Mouse (Mus musculus): ENCODE data around the gene Casc1.

Casc1 gene

DNA sequence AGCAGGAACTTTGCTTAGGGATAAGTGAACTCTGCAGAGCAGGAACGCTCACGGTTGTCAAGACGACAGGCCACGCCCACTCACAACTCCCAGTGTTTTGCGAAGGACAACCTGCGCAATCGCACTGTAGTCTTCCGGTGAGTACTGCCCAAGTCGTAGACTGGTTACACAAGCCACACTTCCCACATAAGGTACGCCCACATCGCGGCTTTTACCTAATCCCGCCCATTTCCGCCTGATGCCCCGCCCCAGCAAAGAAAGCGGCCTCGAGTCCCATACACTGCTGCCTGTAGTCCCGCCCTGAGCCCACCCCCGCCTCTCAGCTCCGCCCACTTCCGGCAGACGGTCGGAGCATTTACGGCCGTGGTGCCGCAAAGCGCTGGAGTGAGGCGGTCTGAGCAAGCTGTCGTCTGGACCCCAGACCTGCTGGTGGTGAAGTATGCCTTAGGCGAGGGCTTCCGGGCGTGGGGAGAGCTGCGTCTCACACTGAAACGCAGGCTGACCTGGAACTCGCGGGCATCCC lies at the start of gene Casc1, which contains the start of gene Etfrf1:
Gene Casc1 (minus strand): TSS at position 190 of the 523 bp plus-strand sequence.
Gene Etfrf1 (plus strand): TSS at position 319 of the 523 bp plus-strand sequence.
- peak; percentile 97 for DNase-seq (ENCODE audit: low read depth in 1 of 2, low spot score in 2 of 2)

DNA sequence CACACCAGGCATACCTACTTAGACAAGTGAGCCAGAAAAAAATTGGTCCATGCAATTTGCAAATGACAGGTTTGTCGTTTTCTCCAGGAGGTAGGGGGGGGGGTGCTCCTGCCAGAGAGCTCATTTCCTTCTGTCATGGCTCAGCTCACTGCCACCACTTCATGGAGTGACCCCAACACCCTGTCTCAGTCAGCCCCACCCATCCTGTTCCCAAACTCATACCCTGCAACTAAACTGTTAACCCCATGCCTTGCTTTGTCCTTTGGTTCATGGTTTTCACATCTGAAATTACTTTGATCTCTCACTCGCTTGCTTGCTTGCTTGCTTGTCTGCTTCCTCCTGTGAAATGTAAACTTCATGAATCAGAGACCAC lies 45.9 kb upstream of the Casc1 start:
- no peak for DNase-seq (ENCODE audit: low read depth in 1 of 2, low spot score in 2 of 2)

DNA sequence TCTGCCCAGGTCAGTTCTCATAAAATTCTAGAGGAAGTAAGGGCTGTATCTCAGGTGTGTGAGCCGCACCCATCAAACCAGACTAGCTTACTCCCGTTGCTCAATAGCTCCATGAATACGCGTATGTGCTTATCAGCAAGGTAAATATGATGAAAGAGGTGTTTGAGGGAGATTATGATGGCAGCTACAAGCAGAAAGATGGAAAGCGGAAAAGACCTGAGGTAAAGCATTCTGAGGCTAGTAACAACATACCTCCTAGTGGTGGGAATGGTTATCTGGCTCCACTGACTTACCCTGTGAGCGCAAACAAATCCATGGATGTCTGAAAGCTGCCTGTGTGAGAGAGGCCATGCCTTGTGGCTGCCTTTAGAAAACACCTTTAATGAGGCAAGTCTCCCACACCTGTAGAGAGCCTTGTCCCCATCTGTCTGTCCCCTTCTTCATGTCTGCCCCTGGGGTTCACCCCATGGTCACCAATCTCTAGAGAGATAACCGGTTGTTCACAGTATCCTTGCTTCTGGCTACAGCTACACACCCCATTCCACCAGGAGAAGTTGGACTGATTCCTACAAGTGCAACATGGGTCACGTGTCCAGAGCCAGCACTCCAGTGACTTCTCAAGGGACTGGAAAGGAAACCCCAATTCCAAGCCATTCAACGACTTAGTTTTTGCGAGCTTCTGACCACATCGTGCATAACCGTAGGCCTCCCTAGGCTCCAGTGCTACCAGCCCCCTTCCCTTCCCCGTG lies 45.3 kb upstream of the Casc1 start:
- DNase-seq (ENCODE audit: low read depth in 1 of 2, low spot score in 2 of 2), result no peak

DNA sequence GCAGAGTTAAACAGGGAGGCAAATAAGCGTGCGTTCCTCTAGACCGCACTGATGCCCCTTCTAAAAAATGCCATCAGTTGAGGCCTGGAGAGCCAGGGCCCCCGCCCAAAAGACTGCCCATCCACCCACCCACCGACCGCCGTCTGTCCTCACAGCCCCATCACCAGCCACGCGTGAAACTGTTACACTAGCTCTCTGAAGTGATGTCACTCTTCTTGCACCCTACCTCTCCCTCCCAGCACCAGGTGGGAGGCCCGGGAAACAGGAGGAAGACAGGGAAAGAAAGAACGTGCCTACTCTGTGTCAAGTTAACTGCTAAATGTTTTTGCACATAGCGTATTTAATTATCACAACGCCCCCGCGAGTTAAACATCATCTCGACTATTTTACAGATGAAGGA lies 40.0 kb upstream of the Casc1 start:
- no peak for DNase-seq (ENCODE audit: low read depth in 1 of 2, low spot score in 2 of 2)

- DNase-seq (ENCODE audit: low read depth in 1 of 2, low spot score in 2 of 2), result peak; percentile 73 to 83
These were observed 39.5 kb upstream of the Casc1 start, which contains the start of gene Kras for GRCm38 (mm10) chr6:145250185-145250791. Gene Kras (minus strand): TSS chr6:145250239.

DNA sequence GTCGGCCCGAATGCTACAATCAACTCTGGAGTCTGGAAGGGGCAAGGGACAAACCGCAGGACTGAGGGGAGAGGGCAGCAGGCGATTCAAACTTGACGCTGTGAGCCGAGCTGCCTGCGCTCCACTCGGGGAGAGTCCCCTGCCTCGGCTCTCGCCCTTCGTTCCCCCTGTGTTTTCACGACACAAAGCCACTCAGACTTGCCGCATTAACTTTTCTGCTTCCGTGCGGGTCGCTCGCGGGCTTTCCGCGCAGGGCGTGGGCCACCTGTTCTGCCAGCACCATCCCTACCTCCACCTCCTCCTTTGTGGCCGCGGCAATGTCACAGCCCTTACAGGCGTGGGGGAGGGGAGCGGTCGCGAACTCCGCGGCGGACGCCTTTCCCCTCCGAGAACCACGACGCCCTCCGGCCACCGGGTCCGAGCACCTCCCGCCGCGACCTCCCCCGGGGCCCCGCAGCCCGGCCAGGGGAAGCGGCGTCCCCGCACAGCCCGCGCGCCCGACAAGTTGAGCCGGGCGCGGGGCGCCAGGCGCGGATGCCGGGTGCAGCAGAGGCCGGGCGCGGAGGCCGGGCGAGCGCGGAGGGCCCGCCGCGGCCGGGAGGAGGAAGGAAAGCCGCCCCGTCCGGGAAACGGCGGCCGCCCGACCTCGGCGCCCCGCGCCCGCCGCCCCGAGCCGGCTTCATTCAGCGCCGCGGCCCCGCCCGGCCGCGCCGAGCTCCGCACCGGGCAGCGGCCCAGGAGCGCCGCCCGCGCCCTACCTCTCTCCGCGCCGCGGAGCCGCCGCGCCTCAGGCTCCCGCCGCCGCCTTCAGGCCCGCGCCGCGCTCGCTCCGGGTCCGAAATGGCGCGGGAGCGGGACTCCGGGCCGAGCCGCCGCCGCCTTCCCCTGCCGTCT lies 38.7 kb upstream of the Casc1 start:
- DNase-seq (ENCODE audit: low read depth in 1 of 2, low spot score in 2 of 2), result peak in 1 of 2 experiments; percentile 45

DNA sequence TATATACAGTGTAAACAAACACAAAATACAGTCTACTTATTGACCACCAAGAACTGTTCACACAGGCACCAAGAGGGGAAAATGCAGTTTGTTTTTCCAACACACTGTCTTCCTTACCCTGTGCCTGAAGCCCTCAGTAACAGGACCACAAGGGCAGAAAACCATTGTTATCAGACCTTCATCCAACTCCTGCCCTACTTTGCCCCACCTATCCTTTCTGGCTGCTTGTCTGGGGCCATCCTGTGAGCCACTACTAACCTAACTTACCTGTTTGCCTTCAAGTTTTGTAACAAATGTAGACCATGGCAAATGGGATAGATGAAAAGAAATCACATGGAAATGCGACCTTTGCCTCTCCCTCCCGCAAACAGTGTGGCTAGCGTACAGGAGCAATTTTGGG lies 37.1 kb upstream of the Casc1 start:
- no peak for DNase-seq (ENCODE audit: low read depth in 1 of 2, low spot score in 2 of 2)

DNA sequence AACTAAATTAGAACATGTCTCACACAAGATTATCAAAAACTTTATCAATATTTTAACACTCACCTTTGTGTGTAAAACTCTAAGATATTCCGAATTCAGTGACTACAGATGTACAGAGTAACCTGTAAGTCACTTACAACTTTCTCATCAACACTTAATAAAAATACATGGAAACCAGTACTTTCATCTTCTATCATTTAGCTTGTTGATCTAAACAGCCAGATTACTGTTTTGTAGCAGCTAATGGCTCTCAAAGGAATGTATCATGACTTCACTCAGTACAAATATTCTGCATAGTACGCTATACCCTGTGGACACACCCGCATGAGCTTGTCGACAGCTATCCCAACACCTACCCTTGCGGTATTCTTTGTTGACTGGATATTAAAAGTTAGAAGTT lies 36.0 kb upstream of the Casc1 start:
- DNase-seq (ENCODE audit: low read depth in 1 of 2, low spot score in 2 of 2), result no peak

GRCm38 (mm10) chr6:145242521-145242920 lies 31.7 kb upstream of the Casc1 start:
- no peak for DNase-seq (ENCODE audit: low read depth in 1 of 2, low spot score in 2 of 2)

GRCm38 (mm10) chr6:145240285-145240684 lies 29.5 kb upstream of the Casc1 start:
- no peak for DNase-seq (ENCODE audit: low read depth in 1 of 2, low spot score in 2 of 2)

GRCm38 (mm10) chr6:145237148-145237547 lies 26.3 kb upstream of the Casc1 start:
- DNase-seq (ENCODE audit: low read depth in 1 of 2, low spot score in 2 of 2), result no peak

DNA sequence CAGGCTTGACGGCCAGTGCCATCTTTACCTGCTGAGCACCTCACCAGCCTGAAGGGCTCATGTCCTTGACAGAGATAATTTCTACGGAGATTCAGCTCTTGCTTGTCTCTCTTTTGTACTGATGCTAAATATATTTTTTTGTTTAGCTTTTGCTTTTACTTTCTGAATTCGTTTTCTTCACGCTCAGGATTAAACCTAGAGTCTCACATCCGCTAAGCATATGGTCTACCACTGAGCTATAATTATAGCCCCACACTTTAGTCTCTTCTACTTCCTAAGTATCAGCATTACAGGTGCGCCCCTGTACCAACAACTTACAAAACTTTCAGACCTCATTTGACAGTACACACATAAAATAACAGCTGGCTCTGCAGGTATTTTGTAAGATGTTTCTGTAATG lies 24.6 kb upstream of the Casc1 start:
- no peak for DNase-seq (ENCODE audit: low read depth in 1 of 2, low spot score in 2 of 2)

GRCm38 (mm10) chr6:145234391-145234790 lies 23.6 kb upstream of the Casc1 start:
- DNase-seq (ENCODE audit: low read depth in 1 of 2, low spot score in 2 of 2), result no peak

DNA sequence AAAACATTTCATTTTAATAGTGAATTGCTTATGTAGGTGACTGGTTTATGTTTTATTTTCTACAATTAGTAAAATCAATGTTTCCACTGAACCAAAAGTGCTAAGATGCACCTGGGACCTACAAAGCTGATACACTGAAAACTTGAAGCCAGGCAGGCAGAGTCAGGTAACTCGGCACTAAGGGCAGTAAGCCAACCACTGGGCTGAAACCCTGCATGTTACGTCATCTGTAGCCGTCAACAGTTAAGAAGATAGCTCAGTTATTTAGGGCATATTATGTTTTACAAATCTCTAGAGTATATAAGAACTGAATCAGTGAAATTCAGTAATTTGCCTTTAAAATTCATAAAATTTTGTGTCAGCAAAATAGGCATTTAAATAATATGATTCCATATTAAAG lies 15.5 kb upstream of the Casc1 start:
- DNase-seq (ENCODE audit: low read depth in 1 of 2, low spot score in 2 of 2), result no peak

GRCm38 (mm10) chr6:145224246-145224645 lies 13.4 kb upstream of the Casc1 start:
- no peak for DNase-seq (ENCODE audit: low read depth in 1 of 2, low spot score in 2 of 2)

DNA sequence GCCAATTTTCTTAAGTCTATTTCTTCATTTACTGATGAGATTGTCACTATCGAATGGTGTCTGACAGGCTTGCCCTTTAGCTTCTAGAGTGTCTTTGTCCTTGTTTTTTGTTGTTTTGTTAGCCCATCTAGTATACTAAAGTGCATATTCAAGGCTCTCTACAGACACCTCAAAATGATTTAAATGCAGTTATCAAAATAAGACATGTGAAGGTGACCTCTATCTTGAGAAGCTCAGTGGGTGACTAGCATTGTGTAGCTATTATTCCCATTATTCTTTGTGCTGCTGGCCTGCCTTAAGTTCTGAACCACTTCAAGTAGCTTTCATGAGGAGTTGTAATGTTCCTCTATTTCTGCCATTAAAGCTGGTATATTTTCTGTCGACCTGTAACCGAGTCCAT lies 5.0 kb upstream of the Casc1 start:
- no peak for DNase-seq (ENCODE audit: low read depth in 1 of 2, low spot score in 2 of 2)

DNA sequence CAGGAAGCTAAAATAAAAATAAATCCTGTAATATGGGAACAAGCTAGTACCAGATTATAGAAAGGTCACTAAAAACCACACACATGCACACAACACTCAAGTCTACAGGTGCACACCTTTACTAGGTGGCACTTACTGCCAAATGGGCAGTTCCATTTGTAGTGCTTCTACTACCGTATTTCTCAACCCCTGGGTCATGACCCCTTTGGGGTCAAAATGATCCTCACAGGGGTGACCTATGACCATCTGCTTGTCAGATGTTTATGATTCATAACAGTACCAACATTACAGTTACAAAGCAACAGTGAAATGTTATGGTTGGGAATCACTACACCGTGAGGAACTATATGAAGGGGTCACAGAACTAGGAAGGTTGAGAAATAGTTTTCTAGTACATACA lies 3.1 kb upstream of the Casc1 start:
- DNase-seq (ENCODE audit: low read depth in 1 of 2, low spot score in 2 of 2), result no peak

DNA sequence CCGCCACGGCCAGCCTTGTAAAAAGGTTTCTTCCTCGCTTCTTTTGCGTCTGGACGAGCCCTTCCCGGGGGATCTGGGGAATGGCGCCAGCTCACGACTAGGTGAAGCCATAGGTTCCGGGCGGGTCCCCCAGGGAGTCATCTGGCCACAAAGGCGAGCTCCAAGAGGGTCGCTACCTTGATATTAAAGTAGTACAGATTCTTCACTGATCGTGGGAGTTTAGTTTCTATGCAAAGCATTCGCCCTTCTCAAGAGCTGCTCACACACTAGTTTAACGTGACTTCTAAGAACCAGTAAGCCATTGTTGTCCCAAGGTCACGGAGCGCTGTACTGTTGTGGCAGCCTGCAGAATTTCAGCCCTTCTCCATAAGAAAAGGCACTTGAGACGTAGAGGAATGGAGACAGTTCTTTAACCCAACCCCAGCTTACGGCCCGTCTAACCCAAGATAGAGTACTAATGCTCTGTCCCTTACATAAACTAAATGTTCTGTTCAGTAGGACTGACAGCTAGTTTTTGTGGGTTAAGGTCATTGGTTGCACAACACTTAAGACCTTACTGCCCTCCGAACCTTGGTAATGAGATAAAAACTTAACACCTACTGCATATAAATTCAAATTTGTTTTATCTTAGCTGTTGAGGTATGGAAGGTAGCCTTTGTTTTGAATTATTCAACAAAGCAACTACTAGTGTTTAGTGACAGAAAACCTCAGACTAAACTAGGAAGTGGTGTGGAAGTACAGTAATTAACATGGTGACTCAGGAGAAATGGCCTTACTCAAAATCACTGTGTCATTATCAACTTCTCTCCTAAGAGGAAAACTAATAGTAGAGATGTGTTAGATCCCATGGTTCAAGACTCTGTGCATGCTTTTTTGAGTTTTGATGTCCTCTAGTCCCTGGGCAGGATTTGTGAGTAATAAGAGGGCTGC lies 836 bp upstream of the Casc1 start:
- DNase-seq (ENCODE audit: low read depth in 1 of 2, low spot score in 2 of 2), result no peak

GRCm38 (mm10) chr6:145210056-145210680 lies 637 bp downstream of the Casc1 start:
- no peak for DNase-seq (ENCODE audit: low read depth in 1 of 2, low spot score in 2 of 2)

DNA sequence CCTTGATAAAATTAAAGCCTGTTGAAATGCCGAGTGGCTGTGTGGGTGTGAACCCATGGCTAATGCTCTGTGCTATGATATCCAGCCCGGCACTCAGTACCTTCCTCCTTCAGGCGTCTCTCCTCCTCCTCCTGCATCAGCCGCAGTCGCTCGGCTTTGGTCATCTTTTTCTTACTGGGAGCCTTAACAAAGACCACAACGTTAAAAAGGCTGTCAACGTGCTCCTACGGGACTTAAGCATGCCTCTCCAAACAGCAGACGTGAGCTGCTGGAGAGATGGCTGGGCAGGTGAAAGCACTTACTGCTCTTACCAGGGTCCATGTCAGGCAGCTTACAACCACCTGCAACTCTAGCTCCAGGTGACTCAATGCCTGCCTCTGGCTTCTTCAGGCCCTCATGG lies 5.7 kb downstream of the Casc1 start:
- DNase-seq (ENCODE audit: low read depth in 1 of 2, low spot score in 2 of 2), result no peak

Measured in monocyte, adult 2 months (primary cell).